Mouse (Mus musculus) ovary, adult 18-20 months (tissue): ENCODE data around the gene Zfp518b.
A peak's percentile ranks its signal among the peaks of the same experiment; 100 is the strongest.

Experiments
- DNase-seq: peaks from one replicate; pipeline ENCODE4 v3.0.0; 2022; ENCODE audit warnings: low spot score, mixed read lengths

The Zfp518b gene

DNA sequence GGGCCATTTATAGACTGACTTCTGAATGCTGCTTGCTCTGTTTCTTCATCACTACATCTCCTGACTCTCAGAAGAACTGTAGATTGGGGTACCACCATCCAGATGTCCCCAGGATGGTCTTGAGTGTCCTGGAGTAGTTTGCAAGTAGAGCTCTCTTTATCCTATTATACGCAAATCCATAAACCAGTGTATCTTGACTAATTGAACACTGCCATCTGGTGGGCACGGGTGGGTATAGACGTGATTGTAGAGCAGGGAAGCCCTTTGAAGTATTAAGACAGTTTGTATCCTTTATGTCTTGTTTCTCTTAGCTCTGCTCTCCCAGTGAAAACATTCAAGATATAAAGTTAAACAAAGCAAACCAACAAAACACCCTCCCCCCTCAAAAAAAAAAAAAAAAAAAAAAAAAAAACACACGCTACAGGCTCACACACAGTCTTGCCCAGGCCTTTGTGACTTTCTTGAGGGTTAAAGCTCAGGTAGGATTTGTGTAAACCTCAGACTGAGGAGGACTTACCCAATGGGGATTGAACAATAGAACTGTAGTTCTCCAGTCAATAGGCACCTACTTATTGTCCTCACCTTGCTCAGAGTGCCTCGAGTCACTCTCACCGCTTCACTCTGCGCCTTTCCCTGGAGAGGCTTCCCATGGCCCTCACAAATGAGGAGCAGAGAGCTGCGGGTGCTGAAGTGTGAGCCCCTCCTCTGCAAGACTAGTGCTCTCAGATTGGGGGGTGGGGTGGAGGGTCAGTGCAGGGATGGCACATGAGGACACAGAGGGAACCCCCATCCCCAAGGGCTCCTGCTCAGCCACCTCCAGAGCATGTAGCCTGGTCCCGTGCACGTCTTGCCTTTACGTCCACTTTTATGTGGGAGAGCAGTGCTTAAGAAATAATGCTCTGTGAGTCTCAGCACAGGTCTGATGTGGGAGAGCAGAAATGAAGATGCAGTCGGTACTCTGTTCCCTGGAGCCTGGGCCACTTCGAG, 51.9 kb downstream of the Zfp518b start:
- DNase-seq: peak; percentile 27

DNA sequence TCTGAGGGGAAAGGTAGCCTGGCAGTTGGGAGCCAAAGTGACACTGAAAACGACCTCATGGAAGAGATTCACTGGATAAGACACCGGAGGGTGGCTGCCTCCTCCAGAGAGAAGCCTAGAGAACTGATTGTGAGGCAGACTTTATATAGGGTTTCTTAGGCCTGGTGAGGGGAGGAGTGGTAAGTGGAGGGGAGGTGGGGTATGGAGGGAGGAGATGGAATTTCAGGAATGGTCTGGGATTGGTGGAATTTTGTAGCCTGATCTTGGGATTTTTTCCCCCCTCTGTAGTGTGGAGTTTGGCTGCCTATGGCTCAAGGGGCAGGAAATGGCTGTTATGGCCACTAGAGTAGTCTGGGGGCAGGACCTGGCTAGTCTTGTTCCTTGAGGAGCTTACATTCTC, 56.6 kb downstream of the Zfp518b start:
- DNase-seq: no peak

DNA sequence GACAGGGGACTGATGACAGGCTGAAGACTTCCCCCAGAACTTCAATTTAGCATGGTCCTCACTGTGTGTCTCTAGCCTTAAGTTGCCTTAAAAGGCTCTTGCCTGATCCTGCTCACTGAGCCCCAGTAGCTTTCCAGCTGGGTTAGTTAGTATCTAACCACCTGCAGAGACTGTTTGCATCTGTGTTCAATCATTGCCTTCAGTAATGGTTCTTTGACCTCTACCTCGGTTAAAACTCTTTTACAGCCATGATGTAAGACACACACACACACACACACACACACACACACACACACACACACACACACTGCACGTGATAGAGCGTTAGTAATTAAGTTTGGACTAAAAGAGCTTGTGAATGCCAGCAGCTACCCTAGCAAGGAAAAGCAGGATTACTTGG, 57.7 kb downstream of the Zfp518b start:
- no peak for DNase-seq

DNA sequence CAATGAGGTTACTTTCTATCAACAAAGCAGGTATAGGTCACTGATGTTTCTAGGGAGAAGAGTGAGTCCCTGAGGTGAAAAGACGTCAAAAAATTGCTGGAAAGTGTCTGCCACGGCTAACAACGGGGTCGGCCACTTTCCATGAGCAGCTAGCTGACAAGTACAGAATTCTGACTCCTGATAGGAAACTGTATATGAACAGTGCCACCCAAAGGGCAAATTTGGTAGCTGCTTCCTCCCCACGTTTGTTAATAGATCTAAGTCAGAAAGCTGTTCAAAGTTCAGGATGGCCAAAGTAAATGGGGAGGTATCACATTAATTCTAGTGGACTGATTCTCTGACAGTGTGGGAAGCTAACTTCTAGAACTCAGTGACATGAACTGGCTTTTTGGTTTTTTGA, 63.8 kb downstream of the Zfp518b start:
- DNase-seq: no peak

DNA sequence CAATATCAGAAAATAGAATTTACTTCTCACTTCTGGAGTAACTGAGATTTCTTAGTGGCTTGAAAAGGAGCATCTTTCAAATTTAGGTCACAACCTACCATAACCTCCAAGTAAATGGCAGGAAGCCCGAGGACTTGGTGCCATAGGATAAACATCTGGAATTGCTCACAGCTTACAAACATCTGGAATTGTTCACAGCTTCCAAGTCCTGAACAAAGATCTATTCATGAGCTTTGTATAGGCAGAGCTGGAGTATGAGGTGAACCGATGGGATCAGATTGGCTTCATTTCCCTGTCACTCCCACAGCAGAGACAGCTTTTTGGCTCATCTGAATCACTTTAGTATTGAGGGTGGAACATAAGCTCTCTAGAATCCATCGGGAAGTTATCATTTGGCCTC, 65.7 kb downstream of the Zfp518b start:
- no peak for DNase-seq
